ENCODE assay signal across 13 mouse cellular contexts in the genomic region with DNA sequence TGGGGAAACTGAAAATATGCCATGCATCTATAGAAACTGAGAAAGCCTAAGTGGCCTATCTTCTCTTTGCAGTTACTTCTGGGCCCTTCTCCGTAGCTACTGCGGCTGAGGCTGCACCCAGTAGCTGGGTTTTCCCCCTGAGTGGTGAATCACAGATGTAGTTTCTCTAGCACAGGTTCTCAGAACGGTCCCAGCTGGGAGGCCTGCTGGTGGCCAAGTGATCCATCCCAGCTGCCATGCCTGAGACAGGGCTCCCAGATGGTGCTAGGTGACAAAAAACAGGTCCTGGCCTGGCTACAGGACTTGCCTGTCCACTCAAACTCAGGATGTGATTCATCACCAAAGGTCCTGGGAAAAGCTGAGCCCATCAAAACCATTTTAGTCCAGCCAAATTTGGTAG. TPM values are rescaled to one million over a fixed set of nuclear protein-coding genes. Genes with fewer than 3 reads are reported as not detected.
DNase-seq lines count a peak whose midpoint lies in the region; ATAC-seq and TF ChIP-seq lines count a peak whose summit lies in the region.
"Had no signal": no experiment of that assay in that cellular context is flagged by ENCODE, and none has a peak within 500 bp of the region (broad histone marks: within the 10 kb centered on the region; RNA-seq: fewer than 3 reads in every experiment).

No protein-coding gene starts in this region.

- H3K4me2 ChIP-seq in hindbrain, embryonic 14.5 days (replicated peaks) = no peak overlapping the region
- no peak overlapping the region for H3K4me2 ChIP-seq in midbrain, postnatal 0 days (ENCODE audit: low read depth, low read length, poor library complexity, severe bottlenecking)
- H3K4me2 ChIP-seq: liver, embryonic 12.5 days had no signal

- no peaks in the 10 kb centered on the region for H3K9me3 ChIP-seq in hindbrain, embryonic 14.5 days (ENCODE audit: control insufficient read depth, low read length)
- no peaks in the 10 kb centered on the region for H3K9me3 ChIP-seq in midbrain, postnatal 0 days (ENCODE audit: low read length)
- H3K9me3 ChIP-seq: liver, embryonic 12.5 days had no signal

- H3K27me3 ChIP-seq in hindbrain, embryonic 14.5 days (ENCODE audit: control insufficient read depth, insufficient read depth, low read length) = no peaks in the 10 kb centered on the region
- no peaks in the 10 kb centered on the region for H3K27me3 ChIP-seq in midbrain, postnatal 0 days (ENCODE audit: insufficient read depth, low read length)
- H3K27me3 ChIP-seq: liver, embryonic 12.5 days had no signal

- ATAC-seq in hindbrain, embryonic 14.5 days (ENCODE audit: low FRiP score) = no peak
- no peak for ATAC-seq in midbrain, postnatal 0 days (ENCODE audit: low FRiP score)
- ATAC-seq: liver, embryonic 12.5 days had no signal

- TF ChIP-seq CTCF in midbrain, postnatal 0 days (IDR thresholded peaks at IDR 0.05) = no peak

- 82% methylated on average over 3 of the region's 3 CpGs for WGBS in hindbrain, embryonic 14.5 days
- WGBS in midbrain, postnatal 0 days = 92% methylated on average over 3 of the region's 3 CpGs

- no peaks in the 10 kb centered on the region for H3K4me1 ChIP-seq in hindbrain, embryonic 14.5 days (replicated peaks; ENCODE audit: control insufficient read depth, insufficient read depth, low read length)
- H3K4me1 ChIP-seq in midbrain, postnatal 0 days (ENCODE audit: insufficient read depth, low read length) = no peaks in the 10 kb centered on the region
- H3K4me1 ChIP-seq: liver, embryonic 12.5 days had no signal

- H3K27ac ChIP-seq in hindbrain, embryonic 14.5 days = no peak overlapping the region
- H3K27ac ChIP-seq in midbrain, postnatal 0 days (ENCODE audit: low read depth, low read length) = no peak overlapping the region
- H3K27ac ChIP-seq: liver, embryonic 12.5 days had no signal

- no peaks in the 10 kb centered on the region for H3K36me3 ChIP-seq in hindbrain, embryonic 14.5 days (replicated peaks; ENCODE audit: control insufficient read depth, insufficient read depth)
- no peaks in the 10 kb centered on the region for H3K36me3 ChIP-seq in midbrain, postnatal 0 days (ENCODE audit: insufficient read depth, low read length)
- H3K36me3 ChIP-seq: liver, embryonic 12.5 days had no signal

- H3K9ac ChIP-seq in hindbrain, embryonic 14.5 days = no peak overlapping the region
- H3K9ac ChIP-seq in midbrain, postnatal 0 days (replicated peaks; ENCODE audit: low read length, poor library complexity, severe bottlenecking) = no peak overlapping the region
- H3K9ac ChIP-seq: liver, embryonic 12.5 days had no signal

- DNase-seq in thymus, postnatal 25 days = peak; percentile 60
- no peak for DNase-seq in thymus, postnatal 0 days (ENCODE audit: low spot score)
- DNase-seq in forelimb bud, embryonic 11.5 days (ENCODE audit: low read depth, low spot score) = peak; percentile 24
- DNase-seq in lung, postnatal 14 days = peak; percentile 70
- DNase-seq in thymus, postnatal 4 days = peak; percentile 53
- no peak for DNase-seq in hindbrain, embryonic 14.5 days (ENCODE audit: low spot score)
- DNase-seq in midbrain, postnatal 0 days (ENCODE audit: low spot score) = no peak
- DNase-seq: cerebellum, adult 11-12 months; heart, postnatal 4 days; kidney, postnatal 25 days had no signal

- no peak overlapping the region for H3K4me3 ChIP-seq in hindbrain, embryonic 14.5 days (replicated peaks; ENCODE audit: low read length)
- no peak overlapping the region for H3K4me3 ChIP-seq in midbrain, postnatal 0 days (ENCODE audit: low read depth, low read length)
- H3K4me3 ChIP-seq: liver, embryonic 12.5 days; myocyte had no signal

RNA-seq across cellular contexts. Expression of a gene that starts 24.3 kb away (rescaled TPM):
- 0.18 and 0.29 TPM in 2 replicates for polyA plus RNA-seq in thymus, postnatal 0 days (2015; fragmentation: Nextera tagmentation; extraction: Ambion mirVana)
- polyA plus RNA-seq in hindbrain, embryonic 14.5 days (2014; fragmentation: Nextera tagmentation; extraction: Ambion mirVana) = 1.9 and 2.0 TPM in 2 replicates
- total RNA-seq in midbrain, postnatal 0 days (2014; rRNA removed) = 17.6 and 17.7 TPM in 2 replicates
- polyA plus RNA-seq in midbrain, postnatal 0 days (2015; fragmentation: Nextera tagmentation; extraction: Ambion mirVana) = 1.4 and 1.7 TPM in 2 replicates
- total RNA-seq: MEL had no signal
- polyA plus RNA-seq: myocyte had no signal

RNA-seq across cellular contexts. Expression of a gene that starts 40.7 kb away (rescaled TPM):
- 29.2 and 35.2 TPM in 2 replicates for polyA plus RNA-seq in thymus, postnatal 0 days (2015; fragmentation: Nextera tagmentation; extraction: Ambion mirVana)
- polyA plus RNA-seq in hindbrain, embryonic 14.5 days (2014; fragmentation: Nextera tagmentation; extraction: Ambion mirVana) = 10.9 and 14.8 TPM in 2 replicates
- total RNA-seq in midbrain, postnatal 0 days (2014; rRNA removed) = 66.1 and 74.0 TPM in 2 replicates
- polyA plus RNA-seq in midbrain, postnatal 0 days (2015; fragmentation: Nextera tagmentation; extraction: Ambion mirVana) = 15.6 and 16.0 TPM in 2 replicates
- total RNA-seq: MEL had no signal

Comparison
In these comparisons a context has a peak if more than half of its experiments do, and no peak if none do; other contexts are left out.
1. DNase-seq: peak in thymus, postnatal 25 days (single experiment), forelimb bud, embryonic 11.5 days (single experiment), lung, postnatal 14 days (single experiment) and thymus, postnatal 4 days (single experiment); none in thymus, postnatal 0 days (single experiment), hindbrain, embryonic 14.5 days (single experiment) and midbrain, postnatal 0 days (single experiment).